Comparison of ENCODE assay signal across 8 mouse cellular contexts in the genomic region with DNA sequence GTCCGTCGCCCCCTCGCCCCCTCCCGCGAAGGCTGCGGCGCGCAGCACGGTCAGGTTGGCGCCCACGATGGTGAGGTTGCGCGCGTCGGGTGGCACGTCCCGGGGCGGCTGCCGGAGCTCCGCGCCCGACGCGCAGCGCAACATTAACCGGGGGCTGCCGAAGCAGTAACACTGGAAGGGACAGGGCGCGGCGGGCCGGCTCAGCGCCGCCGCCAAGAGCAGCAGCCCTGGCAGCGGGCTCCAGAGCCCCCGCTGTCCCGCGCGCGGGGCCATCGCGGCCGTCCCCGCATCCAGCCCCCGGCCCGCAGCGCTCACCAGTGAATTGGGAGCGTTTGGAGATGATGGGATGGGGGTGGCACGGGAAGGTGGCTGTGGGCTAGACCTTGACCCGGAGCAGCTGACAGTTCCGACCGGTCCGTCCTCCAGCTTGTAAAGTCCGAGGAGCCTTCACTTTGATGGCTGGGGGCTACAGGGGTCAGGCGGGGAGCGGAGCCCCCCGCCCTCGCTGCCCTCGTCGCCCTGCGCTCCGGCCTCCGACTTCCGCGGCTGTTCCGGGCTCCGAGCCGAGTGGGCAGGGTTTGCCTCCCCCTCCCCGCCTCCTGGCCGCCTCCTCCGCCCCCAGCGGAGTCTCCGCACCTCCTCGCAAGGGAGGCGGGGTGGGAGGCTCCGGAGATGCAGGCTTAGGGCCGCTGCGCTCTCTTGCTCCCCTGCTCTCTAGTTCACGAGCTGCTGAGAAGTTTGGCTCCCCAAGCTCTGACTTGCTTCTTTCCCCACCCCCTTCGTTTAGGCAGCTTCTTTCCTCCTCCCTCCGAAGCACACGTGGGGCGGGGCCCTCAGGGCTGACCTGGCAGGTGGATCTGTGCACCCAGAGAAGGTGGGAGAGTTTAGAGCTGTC. TPM values are rescaled to one million over a fixed set of nuclear protein-coding genes. Genes with fewer than 3 reads are reported as not detected.
A peak's percentile ranks its signal among the peaks of the same experiment; 100 is the strongest.
DNase-seq lines count a peak whose midpoint lies in the region; ATAC-seq and TF ChIP-seq lines count a peak whose summit lies in the region.

A gene (minus strand): TSS at position 728 of the 895 bp plus-strand sequence.

- DNase-seq in spleen, adult 2 months (ENCODE audit: low read depth in 1 of 2, low spot score in 2 of 2), result peak in 1 of 2 experiments; percentile 29
- no peak for DNase-seq in spleen, postnatal 14 days (ENCODE audit: low spot score in 2 of 2)
- DNase-seq in lung, postnatal 14 days, result peak; percentile 59
- peak; percentile 21 for DNase-seq in right cerebral cortex, postnatal 25 days

- TF ChIP-seq POLR2A in spleen, adult 2 months (IDR thresholded peaks at IDR 0.05; ENCODE audit: low read depth, low read length), result no peak

- peak within 1 kb of the TSS; percentile 65 for H3K9ac ChIP-seq in embryonic facial prominence, embryonic 13.5 days
- peak within 1 kb of the TSS; percentile 55 for H3K9ac ChIP-seq in heart, embryonic 14.5 days (ENCODE audit: low read length)
- peak within 1 kb of the TSS; percentile 52 for H3K9ac ChIP-seq in kidney, embryonic 16.5 days (replicated peaks; ENCODE audit: low read length)

- TF ChIP-seq CTCF in spleen, adult 2 months (IDR thresholded peaks at IDR 0.05; ENCODE audit: extremely low read depth, insufficient read depth, insufficient read length, insufficient replicate concordance), result no peak

- peaks cover 13% of the 10 kb centered on the region; the same call in 1 of the 2 replicates for H3K4me1 ChIP-seq in spleen, adult 2 months (ENCODE audit: control insufficient read depth, insufficient read depth, insufficient read length)
- H3K4me1 ChIP-seq in embryonic facial prominence, embryonic 13.5 days, result peaks cover 23% of the 10 kb centered on the region
- H3K4me1 ChIP-seq in heart, embryonic 14.5 days (ENCODE audit: control insufficient read depth in 2 of 2, insufficient read depth in 2 of 2, low read length in 2 of 2), result peaks cover 2 to 17% of the 10 kb centered on the region in 2 experiments; a peak in 3 of 4 replicates
- peaks cover 21% of the 10 kb centered on the region for H3K4me1 ChIP-seq in kidney, embryonic 16.5 days (ENCODE audit: insufficient read depth, low read length)

- peak within 1 kb of the TSS; percentile 99 for H3K4me2 ChIP-seq in embryonic facial prominence, embryonic 13.5 days
- peak within 1 kb of the TSS; percentile 96 for H3K4me2 ChIP-seq in heart, embryonic 14.5 days (ENCODE audit: low read length)
- H3K4me2 ChIP-seq in kidney, embryonic 16.5 days (replicated peaks; ENCODE audit: low read depth, low read length), result peak within 1 kb of the TSS; percentile 96

- peak within 1 kb of the TSS; percentile 44; the same call in 1 of the 2 replicates for H3K4me3 ChIP-seq in spleen, adult 2 months (ENCODE audit: extremely low read depth, insufficient read depth, insufficient read length)
- H3K4me3 ChIP-seq in embryonic facial prominence, embryonic 13.5 days, result peak within 1 kb of the TSS; percentile 56
- peak within 1 kb of the TSS; percentile 44 to 51 for H3K4me3 ChIP-seq in heart, embryonic 14.5 days (ENCODE audit: control insufficient read depth in 1 of 2, insufficient read depth in 1 of 2, low read depth in 1 of 2, low read length in 2 of 2)
- peak within 1 kb of the TSS; percentile 56 for H3K4me3 ChIP-seq in kidney, embryonic 16.5 days (ENCODE audit: low read length)

- ATAC-seq in embryonic facial prominence, embryonic 13.5 days (ENCODE audit: insufficient number of reproducible peaks, insufficient read depth, low FRiP score, low TSS enrichment, low read depth), result 0 out of 2 replicates have a peak, but pooled peaks have one; percentile 38
- ATAC-seq in heart, embryonic 14.5 days (ENCODE audit: insufficient number of reproducible peaks, insufficient read depth, low FRiP score, low read depth), result no peak; the same call in 1 of the 2 replicates
- ATAC-seq in kidney, embryonic 16.5 days (ENCODE audit: low FRiP score, low TSS enrichment), result peak; percentile 49
- no peak for ATAC-seq in frontal cortex, adult (ENCODE audit: low TSS enrichment)

- H3K27me3 ChIP-seq in spleen, adult 2 months (ENCODE audit: control insufficient read depth, insufficient read depth, low read length), result peaks cover 17% of the 10 kb centered on the region
- H3K27me3 ChIP-seq in embryonic facial prominence, embryonic 13.5 days, result peaks cover 89% of the 10 kb centered on the region
- H3K27me3 ChIP-seq in heart, embryonic 14.5 days (ENCODE audit: control insufficient read depth, insufficient read depth, low read length), result peaks cover 83% of the 10 kb centered on the region
- H3K27me3 ChIP-seq in kidney, embryonic 16.5 days (ENCODE audit: insufficient read depth, low read length), result peaks cover 52% of the 10 kb centered on the region

- no peak within 1 kb of the TSS; the same call in 1 of the 2 replicates for H3K27ac ChIP-seq in spleen, adult 2 months (ENCODE audit: insufficient read depth, low read length)
- no peak within 1 kb of the TSS for H3K27ac ChIP-seq in embryonic facial prominence, embryonic 13.5 days
- no peak within 1 kb of the TSS for H3K27ac ChIP-seq in heart, embryonic 14.5 days (replicated peaks in 1 of 2; ENCODE audit: control insufficient read depth in 1 of 2, insufficient read depth in 1 of 2, low read depth in 2 of 2, low read length in 2 of 2)
- H3K27ac ChIP-seq in kidney, embryonic 16.5 days (ENCODE audit: low read length), result no peak within 1 kb of the TSS

- H3K36me3 ChIP-seq in spleen, adult 2 months (ENCODE audit: control insufficient read depth, insufficient read depth, low read length), result no peaks in the 10 kb centered on the region
- no peaks in the 10 kb centered on the region for H3K36me3 ChIP-seq in embryonic facial prominence, embryonic 13.5 days
- H3K36me3 ChIP-seq in heart, embryonic 14.5 days (ENCODE audit: control insufficient read depth, insufficient read depth, low read length), result no peaks in the 10 kb centered on the region
- no peaks in the 10 kb centered on the region for H3K36me3 ChIP-seq in kidney, embryonic 16.5 days (ENCODE audit: insufficient read depth, low read length)

- H3K9me3 ChIP-seq in embryonic facial prominence, embryonic 13.5 days, result no peaks in the 10 kb centered on the region
- no peaks in the 10 kb centered on the region for H3K9me3 ChIP-seq in heart, embryonic 14.5 days (ENCODE audit: control insufficient read depth, low read length)
- H3K9me3 ChIP-seq in kidney, embryonic 16.5 days (ENCODE audit: low read length), result no peaks in the 10 kb centered on the region

- 1% methylated on average over 82 of the region's 83 CpGs for WGBS in spleen, adult 2 months
- WGBS in embryonic facial prominence, embryonic 13.5 days, result under 1% methylated on average over 77 of the region's 83 CpGs
- under 1% methylated on average over 78 of the region's 83 CpGs for WGBS in heart, embryonic 14.5 days
- WGBS in kidney, embryonic 16.5 days, result under 1% methylated on average over 69 of the region's 83 CpGs

RNA-seq across cellular contexts. Expression of the gene that starts here (rescaled TPM):
- 5.5 and 9.1 TPM in 2 replicates for polyA plus RNA-seq in spleen, adult 2 months (2012; rRNA removed)
- polyA plus RNA-seq in embryonic facial prominence, embryonic 13.5 days (2015; fragmentation: Nextera tagmentation; extraction: Ambion mirVana), result 0.22 and 0.51 TPM in 2 replicates
- polyA plus RNA-seq in heart, embryonic 14.5 days (2014; fragmentation: Nextera tagmentation; extraction: Ambion mirVana), result 2.4 and 2.6 TPM in 2 replicates
- 0.67 and 0.72 TPM in 2 replicates for polyA plus RNA-seq in kidney, embryonic 16.5 days (2015; fragmentation: Nextera tagmentation; extraction: Ambion mirVana)

Comparison
In these comparisons a context has a peak if more than half of its experiments do, and no peak if none do; other contexts are left out.
1. Peak in ATAC-seq, H3K4me3 ChIP-seq, H3K9ac ChIP-seq and H3K4me2 ChIP-seq in embryonic facial prominence, embryonic 13.5 days; RNA of the gene not detected or under 1 TPM.
2. Peak in ATAC-seq, H3K4me3 ChIP-seq, H3K9ac ChIP-seq and H3K4me2 ChIP-seq in kidney, embryonic 16.5 days; RNA of the gene not detected or under 1 TPM.
3. DNase-seq: peak in lung, postnatal 14 days (single experiment) and right cerebral cortex, postnatal 25 days (single experiment); none in spleen, postnatal 14 days (0 of 2).
4. Peak in every context shown above with its lines, with median percentiles within 50 percentile points of each other: H3K4me3 ChIP-seq, H3K4me2 ChIP-seq and H3K9ac ChIP-seq.